Mouse (Mus musculus) bone marrow, adult 2 months (tissue): ENCODE results near the gene Rtn4rl2.

Experiments
- CTCF ChIP-seq: fragments of 200-500 bp; IDR thresholded peaks from 2 replicates; pipeline ENCODE4 v1.5.1; 2011; ENCODE audit warnings: low read length, control low read depth; ENCODE audit not compliant: control insufficient read depth, insufficient read depth
- POLR2A ChIP-seq: fragments of 200-500 bp; IDR thresholded peaks from 2 replicates; pipeline ENCODE4 v1.6.1; 2011; ENCODE audit warnings: low read depth, mild to moderate bottlenecking, control low read depth, low read length, borderline replicate concordance; ENCODE audit not compliant: control insufficient read depth

DNA sequence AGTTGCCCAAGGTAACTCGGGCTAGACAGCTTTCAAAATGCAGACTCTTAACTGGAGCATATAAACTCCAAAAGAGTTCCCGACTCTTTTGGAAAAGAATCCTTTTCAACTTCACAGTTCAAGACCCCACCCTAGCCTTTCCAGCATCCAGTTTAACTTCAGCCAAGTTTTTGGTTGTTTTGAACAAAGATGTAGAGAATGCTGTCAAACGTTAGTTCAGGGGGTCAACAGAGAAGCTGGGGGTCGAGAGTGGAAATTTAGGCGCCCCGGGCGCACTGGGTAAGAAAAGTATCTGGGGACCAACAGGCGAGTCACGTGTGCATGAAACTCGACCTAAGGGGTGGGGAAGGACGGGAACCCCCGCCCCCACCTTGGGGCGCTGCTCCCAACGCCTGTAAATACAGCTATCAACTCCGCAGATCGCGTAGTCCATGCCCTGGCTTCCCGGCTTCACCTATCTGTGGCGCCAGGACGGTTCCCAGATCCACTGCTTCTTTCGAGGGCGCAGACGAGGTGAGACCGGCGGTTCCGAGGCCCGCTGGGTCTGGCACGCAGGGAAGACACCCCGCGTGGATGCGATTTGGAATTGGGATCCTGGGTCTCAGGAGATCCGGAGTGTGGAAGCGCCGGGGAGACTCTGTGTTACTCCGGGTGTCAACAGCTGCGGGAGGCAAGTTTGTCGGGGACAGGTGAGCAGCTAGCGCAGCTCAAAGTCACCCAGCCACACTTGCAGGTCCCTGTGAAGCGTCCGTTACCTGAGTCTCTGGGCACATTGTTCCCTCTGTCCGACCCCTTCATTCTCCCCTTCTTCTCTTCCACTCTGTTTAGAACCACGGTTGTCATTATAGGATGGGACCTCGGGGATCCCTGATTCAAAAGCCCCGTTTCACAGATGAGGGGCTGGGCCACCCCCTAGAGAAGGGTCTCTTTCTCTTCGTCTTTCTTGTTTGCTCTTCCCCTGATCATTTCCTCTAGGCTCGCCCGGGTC, 47.2 kb downstream of the Rtn4rl2 start:
- TF ChIP-seq CTCF (no peak), POLR2A (peak; percentile 86)
